Mouse (Mus musculus): ENCODE measurements at regions not wholly inside any gene's neighbourhood (a gene's known extent, or its start where the extent isn't known, plus 50 kb on each side); places are given as distances from the start of the nearest gene placed in this dataset.
A peak's percentile ranks its signal among the peaks of the same experiment; 100 is the strongest.
"Not testable (repeated sequence)": the region's sequence is repeated elsewhere in the genome, so short reads cannot be mapped to it uniquely, and the experiment has no call there.

DNA sequence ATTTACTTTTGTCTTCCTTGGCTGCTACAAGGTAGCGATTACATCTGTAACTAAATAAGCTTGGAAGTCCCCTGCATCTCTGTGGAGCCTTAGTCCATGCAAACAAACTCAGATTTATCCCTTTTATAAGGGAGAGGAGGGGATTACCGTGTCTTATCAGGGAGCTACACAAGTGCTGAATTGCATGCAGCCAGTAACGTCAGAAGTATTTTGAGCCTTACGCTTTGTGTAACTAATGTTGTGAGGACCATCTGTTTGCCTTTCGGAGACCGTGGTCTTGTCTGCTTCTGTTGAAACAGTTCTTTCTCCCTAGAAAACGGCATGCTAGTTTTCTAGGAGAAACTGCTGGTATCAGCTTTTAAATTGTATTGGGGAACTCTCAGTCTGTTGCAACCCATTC is 58.0 kb upstream of the Dmrta1 start:
- no peak for DNase-seq (ENCODE audit: low spot score in 2 of 2)

DNA sequence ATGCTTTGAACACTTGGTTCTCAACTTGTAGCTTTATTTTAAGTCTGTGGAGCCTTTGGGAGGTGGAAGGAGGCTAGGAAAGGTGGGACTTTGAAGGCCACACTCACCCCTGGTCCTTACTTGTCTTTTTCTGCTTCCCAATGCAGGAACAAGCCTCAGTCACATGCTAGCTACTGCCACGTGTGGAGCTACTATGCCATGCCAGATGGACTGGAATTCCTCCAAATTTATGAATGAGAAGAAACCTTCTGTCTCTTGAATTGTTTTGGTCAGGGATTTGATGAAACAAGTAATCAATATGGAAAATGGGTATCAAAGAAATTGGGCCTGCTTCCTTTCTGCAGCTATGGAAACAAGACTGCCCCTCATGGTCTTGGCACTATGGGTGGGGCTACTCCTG is 74.5 kb upstream of the Dmrta1 start:
- no peak for DNase-seq (ENCODE audit: low spot score in 2 of 2)

DNA sequence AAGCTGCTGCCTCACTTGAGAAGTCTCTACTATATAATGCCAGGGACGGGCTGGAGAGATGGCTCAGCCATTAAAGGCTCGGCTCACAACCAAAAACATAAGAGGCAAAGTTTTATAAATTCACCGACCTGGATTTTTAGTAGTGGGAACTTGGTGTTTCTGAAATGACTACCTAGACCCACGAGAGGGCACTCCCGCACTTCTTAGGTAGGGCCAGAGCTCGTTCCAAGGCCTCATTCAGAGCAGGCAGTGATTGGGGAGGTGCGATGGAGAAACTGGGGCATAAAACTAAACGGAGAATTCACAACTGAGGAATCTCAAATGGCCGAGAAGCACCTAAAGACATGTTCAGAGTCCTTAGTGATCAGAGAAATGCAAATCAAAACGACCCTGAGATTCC is 103.7 kb upstream of the Dmrta1 start:
- DNase-seq (ENCODE audit: low spot score in 2 of 2), result no peak

DNA sequence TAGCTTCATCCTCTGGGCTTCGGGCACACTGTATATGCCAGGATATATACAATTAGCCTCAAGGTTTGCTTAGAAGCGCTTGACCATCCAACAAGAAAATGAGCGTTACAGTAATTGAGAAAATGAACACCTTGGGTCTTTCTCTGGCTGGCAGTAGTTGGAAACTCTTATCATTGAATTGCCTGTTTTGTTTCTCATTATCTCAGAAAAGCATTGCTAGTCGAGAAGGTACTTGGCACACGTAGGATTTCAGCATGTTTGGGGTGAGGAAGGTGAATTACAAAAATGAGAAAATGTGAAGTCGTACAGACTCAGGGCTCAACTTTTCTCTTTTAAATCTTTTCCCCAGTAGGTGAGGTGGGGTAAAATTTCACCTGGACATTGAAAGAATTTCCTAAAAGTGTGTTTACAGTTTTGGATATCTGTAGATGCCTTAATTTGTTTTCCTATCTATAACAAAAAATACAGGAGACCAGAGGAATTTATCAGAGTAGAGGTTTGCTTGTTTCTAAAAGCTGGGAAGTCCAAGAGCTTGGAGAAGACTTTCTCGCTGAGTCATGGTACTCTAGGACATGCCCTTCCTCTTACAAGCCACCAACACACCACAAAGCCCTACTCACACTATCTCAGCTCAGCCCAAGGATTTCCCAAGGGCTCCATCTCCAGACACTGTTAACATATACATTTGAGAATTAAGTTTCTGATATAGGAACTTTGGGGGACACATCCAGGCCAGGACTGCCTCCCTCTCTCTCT is 124.3 kb upstream of the Dmrta1 start:
- DNase-seq (ENCODE audit: low spot score in 2 of 2), result no peak

DNA sequence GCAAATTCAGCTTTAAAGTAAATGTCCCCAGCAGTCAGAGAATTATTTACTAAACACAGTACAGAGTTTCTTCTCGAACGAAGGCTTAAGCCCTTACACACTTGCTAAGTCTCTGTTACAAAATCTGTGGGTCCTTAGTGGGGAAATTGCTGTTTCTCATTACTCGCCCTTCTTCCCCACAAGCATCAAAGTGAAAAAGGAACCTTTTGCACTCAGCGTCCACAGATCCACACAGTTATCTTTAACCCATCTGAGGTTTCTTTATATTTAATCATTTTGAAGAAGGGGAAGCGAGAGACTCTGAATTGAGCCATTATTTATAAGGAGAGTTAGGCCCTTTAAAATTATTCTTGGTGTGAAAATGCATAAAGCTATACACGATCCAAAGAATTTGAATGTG is 126.7 kb upstream of the Dmrta1 start:
- DNase-seq (ENCODE audit: low spot score in 2 of 2), result no peak

DNA sequence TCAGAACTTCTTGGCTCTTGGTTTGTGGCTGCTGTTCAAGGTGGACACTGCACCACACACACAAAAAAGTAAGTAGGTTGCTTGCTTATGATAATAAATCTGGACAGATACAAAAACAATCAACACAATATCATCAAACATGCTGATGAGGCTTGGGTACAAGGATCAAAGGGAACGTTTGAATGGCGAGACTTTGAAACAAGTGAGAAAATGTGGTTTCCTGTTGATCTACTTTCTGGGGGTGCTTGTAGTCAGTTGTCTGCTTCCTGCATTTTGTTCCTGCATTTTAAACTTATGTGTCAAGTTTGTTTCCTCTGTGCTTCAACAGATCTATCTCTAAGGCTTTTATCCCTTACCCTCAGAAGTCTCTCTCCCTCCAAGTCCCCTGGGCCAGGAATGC is 128.7 kb upstream of the Dmrta1 start:
- no peak for DNase-seq (ENCODE audit: low spot score in 2 of 2)

DNA sequence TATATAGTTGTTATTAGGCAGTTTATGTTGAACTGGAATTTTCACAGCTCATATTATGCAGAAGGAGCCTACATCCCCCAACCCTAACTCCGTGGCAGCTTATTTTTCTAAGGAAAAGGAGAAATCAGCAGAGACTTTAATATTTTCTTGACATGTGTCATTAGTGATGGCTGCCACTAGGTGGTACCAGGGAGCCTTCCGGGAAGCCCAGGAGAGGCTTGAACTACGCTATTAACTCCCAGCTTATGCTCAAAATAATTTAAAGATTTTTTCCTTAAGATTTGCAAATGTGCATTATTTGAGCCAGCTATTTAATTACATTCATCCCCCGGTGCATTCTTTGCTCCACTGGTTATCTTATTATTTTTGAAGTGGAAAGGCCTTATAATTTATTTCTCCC is 146.8 kb upstream of the Dmrta1 start:
- DNase-seq (ENCODE audit: low spot score in 2 of 2), result no peak

DNA sequence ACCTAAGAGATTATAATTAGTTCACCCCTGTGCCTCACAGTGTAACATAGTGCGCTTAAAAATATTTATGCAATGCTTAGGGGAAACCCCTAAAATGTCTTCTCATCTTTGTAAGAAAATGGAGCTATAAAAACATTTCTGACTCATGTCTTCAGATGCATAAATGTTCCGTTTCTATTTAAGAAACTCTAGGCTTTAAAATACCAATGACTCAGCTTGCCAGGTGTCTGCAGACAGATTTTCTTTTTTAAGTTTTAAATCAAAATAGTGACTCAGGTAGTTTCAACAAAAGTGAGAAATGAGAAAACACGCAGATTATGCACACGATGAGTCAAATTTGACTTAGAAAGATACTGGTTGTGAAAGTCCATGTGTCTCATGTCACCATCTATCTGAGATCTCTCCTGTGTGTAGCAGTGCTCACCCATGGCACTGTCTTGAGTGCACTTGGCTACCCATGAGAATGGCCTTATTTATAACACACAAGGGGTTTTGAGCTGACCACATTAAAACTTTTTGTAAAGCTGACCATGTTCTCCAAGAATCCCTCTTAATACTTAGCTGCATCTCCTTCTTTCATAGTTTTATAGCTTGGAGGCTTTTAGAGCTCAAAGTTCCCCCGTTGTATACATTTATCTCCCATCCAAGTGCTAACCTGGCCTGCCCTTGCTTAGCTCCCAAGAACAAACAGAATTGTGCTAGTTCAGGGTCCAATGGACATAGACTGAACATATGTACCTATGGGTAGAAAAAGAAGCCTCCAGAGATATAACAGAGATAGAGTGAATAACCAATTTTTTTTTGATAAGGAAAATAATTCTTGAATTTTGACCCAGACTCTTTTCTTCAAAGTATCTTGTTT is 149.0 kb upstream of the Dmrta1 start:
- DNase-seq (ENCODE audit: low spot score in 2 of 2), result no peak

DNA sequence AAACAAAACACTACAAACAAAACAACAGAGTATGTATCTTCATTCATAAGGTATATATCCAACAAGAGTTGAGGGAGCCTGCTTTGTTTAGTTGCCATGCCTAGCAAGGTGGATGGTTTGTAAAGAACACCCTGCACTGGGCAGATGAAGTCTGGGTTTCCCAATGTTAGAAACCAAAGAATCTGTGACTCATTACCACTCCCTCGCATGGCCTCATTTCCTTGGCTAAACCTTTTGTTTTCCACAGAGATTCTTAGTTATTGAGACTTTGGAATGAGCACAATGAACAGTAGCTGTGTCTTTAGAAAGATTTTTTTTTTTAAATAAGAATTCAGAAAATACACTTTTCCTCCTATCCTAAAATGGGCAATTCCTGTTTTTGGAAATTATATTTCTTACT is 151.3 kb upstream of the Dmrta1 start:
- no peak for DNase-seq (ENCODE audit: low spot score in 2 of 2)

DNA sequence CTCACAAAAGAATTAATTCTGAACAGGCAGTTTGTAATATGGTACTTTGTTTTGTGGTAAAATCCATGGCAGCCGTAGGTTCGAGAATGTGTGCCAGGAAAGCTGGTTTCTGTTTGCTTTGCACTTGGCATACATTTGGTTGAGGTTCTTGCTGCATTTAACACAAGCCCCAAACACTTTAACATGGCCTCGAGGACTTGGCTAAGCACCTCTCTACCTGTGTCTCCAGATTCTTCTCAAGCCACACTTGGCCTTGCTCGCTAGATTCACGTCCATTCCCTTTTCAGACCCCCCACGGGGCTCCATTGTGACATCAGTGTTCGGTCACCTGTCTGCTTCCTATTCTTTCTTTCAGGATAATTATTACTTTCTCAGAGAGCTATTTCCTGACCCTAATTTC is 151.9 kb upstream of the Dmrta1 start:
- no peak for DNase-seq (ENCODE audit: low spot score in 2 of 2)

DNA sequence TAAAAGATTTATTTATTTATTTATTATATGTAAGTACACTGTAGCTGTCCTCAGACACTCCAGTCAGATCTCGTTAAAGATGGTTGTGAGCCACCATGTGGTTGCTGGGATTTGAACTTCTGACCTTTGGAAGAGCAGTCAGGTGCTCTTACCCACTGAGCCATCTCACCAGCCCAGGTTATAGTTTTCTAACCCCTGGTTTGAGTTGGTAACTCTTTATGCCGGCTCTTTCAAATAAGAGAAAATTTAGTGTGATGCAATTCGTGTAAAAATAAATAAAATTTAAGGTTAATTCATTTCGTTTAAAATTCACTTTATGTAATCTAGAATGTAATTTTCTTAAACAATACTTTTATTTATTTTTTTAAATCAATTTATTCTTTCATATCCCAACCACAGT is 153.7 kb upstream of the Dmrta1 start:
- not testable (repeated sequence) for DNase-seq (ENCODE audit: low spot score in 2 of 2)

DNA sequence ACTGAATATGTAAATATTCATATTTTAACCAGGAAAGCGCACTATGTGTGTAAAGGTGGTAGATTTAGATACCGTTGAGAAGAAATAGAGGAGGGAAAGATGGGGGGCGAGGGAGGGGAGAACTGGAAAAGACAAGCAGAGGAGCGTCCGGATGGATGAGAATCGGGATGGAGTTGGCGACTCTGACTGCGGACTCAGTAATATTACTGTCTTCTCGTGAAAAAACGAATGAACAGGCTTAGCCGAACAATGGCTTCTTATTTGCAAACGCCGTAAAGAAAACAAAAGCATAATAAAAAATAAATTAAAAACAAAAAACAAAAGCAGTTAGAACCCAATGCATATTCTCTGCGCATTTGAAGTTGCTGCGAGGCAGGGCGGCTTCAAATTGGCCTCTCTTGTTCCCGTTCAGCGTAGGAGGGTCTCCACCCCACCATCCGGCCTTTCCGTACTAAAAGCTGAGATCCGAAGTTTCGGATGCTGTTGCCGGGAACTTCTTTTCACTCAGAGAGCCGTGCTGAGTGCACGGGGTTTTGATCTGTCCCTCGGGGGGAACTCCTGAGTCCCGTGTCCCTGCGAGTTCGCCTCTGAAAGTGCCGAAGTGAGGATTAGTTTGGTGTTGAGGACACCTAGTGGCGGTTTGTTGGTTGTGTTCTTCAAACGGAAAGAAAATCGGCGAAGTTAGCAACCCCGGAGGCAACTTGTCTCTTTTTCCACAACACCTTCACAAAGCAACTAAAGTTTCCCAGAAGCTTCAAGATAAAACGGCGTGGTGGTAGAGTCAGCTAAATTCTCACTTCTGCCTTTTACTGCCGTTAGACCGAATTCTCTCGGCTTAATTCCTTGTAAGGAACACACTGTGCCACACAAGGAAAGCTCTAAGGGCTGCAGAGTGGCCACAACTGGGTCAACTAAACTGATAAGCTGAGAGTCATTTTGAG is 154.7 kb upstream of the Dmrta1 start:
- peak; percentile 13 to 15 for DNase-seq (ENCODE audit: low spot score in 2 of 2)

DNA sequence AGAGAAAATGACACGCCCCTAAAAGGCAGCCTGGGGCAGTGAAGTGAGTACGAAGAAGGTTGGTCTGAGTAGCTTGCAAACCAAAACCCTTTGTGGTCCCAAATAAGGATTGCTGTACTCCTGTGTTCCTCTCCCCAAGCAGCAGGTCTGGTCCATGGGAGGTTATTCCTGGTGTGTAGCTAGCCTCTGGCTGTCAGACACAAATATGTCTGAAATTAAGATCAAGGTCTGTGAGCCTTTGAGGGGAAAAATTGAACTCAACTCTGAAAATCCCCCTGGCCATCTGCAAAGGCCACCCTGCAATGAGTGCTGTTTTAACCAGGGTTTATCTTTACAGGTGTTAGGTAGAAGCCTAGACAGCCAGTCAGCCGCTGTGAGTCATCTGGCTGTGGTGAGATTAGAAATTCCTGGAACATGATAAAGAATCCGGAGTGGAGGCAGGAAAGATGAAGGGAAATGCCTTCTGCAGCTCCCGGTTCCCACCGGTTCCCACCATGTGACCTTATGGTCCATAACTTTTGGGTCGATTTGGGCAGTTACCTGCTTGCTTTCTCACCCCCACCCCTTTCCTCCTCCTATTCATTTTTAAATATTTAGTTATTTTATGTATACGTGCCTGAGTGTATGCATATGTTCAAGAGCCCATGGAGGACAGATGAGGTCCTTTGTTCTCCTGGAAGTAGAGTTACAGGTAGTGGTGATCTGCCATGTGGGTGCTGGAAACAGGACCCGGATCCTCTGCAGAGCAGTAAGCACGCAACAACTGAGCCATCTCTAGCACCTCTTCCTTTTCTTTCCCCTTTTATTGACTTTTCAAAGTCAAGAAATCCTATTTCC is 155.6 kb upstream of the Dmrta1 start:
- no peak for DNase-seq (ENCODE audit: low spot score in 2 of 2)

DNA sequence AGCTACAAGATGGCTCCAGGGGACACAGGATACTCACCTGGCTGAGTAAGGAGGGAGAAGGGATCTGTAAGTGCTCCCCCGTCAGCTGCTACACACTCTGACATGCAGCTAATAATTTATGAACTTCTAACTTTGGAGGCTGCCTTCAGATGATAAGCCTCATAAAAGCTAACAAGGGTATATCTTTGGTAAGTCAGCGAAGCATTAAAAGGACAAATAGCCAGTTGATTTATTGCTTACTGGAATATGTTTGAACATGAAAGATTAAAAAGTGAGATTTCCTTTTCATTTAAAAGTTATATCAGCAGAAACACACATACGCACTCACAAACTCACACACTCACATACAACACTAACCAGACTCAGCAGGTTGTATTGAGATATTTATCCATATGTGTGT is 161.2 kb upstream of the Dmrta1 start:
- no peak for DNase-seq (ENCODE audit: low spot score in 2 of 2)

DNA sequence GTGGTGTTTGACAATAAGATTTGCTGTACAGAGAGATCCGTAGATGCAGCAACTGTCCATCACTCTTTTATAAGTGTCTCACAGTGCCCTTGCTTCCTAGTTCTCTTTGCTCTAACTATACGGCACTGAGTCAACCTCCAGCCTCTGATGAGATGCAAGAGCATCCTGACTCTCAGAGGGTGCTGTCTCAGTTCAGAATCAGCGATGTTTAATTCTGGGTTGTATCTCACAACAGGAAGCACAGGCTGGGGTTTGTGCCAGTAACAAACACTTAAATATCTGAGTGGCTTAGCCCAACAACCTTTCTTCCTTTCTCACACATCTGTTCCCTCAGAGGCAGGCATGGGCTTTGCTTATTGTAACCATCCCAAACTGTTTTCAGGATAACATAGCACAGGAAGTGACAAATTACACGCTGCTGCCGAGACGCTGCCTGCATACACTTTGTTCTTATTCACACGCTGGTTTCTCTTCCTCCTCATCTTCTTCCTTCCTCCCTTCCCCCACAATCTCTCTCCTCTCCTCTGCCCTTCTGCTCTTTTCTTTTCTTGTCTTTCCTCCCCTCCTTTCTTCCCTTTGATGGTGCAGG is 163.3 kb upstream of the Dmrta1 start:
- no peak for DNase-seq (ENCODE audit: low spot score in 2 of 2)

DNA sequence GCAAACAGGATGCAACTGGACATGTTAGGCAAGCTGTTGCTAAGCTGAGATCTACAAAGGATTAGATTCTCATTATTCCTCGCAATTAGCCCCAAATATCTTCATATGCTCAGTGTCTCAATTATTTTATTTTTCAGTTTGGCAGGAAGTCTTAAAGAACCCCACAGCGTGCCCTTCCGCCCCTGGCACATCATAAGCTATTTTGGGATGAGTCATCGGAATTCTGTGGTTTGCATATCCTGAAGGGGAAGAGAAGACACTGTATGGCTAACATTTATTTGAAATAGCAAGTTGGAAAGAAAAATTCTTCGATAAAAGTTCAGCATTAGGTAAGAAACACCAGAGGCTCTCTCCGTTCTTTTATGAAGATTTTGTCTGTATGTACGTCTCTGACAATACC is 164.3 kb upstream of the Dmrta1 start:
- no peak for DNase-seq (ENCODE audit: low spot score in 2 of 2)

DNA sequence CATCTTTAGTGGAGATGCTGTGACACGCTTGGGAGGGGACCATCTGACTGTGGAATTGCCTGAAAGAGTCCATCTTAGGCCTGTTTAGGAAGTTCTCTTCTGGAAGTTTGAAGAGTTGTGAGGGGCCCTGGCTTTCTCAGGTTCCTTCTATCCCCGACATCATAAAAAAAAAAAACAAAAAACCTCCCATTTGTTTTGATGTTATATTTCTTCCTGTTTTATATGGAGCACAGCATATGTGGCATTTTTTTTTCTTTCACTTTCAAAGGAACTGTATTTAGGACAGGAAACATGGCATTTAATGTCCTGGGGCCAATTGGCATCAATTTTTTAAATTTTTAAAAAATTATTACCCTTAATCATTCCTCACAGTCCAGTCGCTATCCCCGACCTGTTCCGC is 168.6 kb upstream of the Dmrta1 start:
- no peak for DNase-seq (ENCODE audit: low spot score in 2 of 2)

DNA sequence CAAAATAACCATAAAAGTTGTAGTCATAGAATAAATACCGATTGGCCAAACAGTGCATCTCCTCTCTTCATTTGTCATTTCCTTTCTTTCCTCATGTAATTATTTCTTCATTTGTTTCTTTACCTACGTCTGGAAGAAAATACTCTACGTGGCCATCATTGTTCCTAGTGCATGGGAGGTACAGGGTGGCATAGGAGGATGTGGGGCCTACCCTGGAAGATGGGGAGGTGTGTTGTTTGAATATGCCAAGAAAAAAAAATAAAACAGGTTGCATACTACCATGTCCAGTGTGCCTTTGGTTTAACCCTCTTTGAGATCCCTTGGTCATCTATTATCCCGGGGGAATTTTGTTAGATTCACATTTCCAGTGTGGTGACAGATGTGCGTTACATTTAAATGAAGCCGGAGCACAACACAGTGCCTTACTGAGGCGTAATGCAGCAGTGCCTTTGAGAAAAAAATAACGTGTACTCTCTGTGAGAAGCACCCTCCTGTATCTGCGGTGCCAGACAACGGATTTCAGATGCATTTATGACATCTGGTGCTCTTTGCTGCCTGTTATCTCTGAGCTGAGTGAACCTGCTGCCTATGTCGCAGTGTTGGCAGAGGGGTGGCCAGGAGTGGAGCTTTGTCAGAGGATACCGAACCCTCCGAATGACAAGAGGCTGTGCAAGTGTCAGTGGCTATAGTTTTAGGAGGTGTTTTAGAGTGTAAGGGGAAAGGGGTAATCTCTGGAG is 169.4 kb upstream of the Dmrta1 start:
- DNase-seq (ENCODE audit: low spot score in 2 of 2), result no peak

DNA sequence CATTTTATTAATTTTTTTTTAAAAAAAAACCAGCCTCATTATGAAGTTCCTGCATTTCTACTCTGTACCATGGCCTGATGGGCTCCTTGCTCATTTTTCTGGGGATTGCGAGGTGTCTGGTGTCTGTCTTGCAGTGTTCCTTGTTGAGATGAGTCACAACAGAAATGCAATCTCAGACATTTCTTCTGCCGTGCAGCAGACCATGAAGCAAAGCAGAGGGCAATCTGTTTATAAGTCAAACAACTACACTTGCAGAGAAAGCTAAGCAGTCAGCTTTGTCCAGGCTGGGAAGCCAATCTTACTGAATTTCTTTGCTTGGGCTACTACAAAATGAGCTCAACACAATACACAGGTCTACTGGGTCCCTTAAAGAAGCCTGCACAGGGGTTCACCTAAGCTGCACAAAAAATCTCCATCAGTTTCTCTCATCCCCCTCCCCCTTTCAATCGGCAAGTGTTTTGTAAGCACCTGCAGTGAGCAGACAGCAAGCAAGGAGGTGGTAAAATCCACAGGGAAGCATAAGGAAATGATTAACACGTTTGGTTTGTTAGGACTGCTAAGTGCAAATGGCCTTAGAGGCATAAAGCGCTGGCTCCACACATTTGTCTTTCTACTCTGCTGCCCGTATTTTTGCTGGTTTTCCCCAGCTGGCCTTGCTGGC is 171.0 kb upstream of the Dmrta1 start:
- DNase-seq (ENCODE audit: low spot score in 2 of 2), result no peak

Measured in gastrocnemius, adult 8-10 months (tissue).